Mouse (Mus musculus) heart, postnatal 0 days (tissue): Measurements from ENCODE around the gene Tmem63a.

Experiments
- CTCF ChIP-seq: IDR thresholded peaks from 2 replicates; pipeline ENCODE4 v1.5.1; 2016; ENCODE audit warnings: antibody characterized with exemption, control low read depth, low read depth
- EP300 ChIP-seq: IDR thresholded peaks from 2 replicates; pipeline ENCODE4 v1.6.1; 2016; ENCODE audit warnings: antibody characterized with exemption, low read depth

GRCm38 (mm10) chr1:180926286-180926685, 15.9 kb upstream of the Tmem63a start:
- no peak for TF ChIP-seq EP300
- TF ChIP-seq CTCF, result no peak
